Mouse (Mus musculus) testis, adult 2 months (tissue): Measurements from ENCODE around the gene Nup107.

ENCODE experiments used
- CTCF ChIP-seq: fragments of 200-500 bp; IDR thresholded peaks from 2 replicates; pipeline ENCODE4 v1.5.1; 2012; ENCODE audit warnings: low read depth, mild to moderate bottlenecking, inconsistent platforms, low read length, moderate library complexity; ENCODE audit not compliant: control insufficient read depth, insufficient read depth, insufficient replicate concordance
- POLR2A ChIP-seq: fragments of 200-500 bp; IDR thresholded peaks from 2 replicates; pipeline ENCODE4 v1.6.1; 2012; ENCODE audit warnings: low read depth, mild to moderate bottlenecking, inconsistent platforms, low read length, moderate library complexity; ENCODE audit not compliant: control insufficient read depth

DNA sequence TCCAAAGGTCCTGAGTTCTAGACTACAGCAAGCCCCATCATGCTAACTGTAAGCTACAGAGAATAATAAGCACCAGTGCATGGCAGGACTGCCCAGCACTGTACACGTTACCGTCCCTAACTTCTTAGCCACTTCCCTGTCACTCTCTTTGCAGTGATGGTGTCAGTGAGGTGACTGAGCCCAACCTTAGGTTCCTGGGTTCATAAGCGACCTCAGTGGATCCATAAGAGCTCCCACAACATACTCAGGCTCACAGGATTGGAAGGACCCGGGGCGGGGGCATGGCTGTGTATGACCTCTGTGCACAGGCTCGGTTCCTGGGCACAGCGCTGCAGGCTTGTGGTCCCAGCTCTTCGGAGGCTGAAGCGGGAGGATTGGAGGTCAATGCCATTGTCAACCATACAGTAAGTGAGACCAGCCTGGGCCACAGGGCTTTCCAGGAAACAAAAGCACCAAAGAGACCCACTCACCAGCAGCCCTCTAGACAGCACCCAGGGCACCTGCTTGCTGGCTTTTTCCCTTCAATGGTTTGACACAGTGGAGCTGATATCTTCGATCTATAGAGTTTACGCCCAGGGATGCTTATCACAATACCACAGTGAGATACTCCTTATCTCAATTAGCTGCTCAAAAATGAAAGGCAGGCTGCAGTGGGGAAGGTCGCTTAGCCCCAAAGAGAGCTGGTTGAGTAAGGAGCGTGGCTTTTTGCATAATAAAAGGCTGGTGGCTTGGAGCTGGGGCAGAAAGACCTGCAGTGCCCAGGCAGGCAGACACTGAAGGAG lies 54.2 kb downstream of the Nup107 start:
- TF ChIP-seq CTCF = no peak
- TF ChIP-seq POLR2A = no peak
